Mouse (Mus musculus): ENCODE data around the gene Mmp27. TPM values are rescaled to one million over a fixed set of nuclear protein-coding genes. Genes with fewer than 3 reads are reported as not detected.

Mmp27 gene
- polyA plus RNA-seq, 1 experiment from 2014 or later, result not detected

Other genes starting within 250 kb of the Mmp27 start
- gene Mmp12, start 227.0 kb upstream of the Mmp27 start, polyA plus RNA-seq (2016; fragmentation: Nextera tagmentation; extraction: Ambion mirVana), result not detected in 2 replicates
- gene Mmp1b, start 183.3 kb upstream of the Mmp27 start, polyA plus RNA-seq (2016; fragmentation: Nextera tagmentation; extraction: Ambion mirVana), result not detected in 2 replicates
- not detected in 2 replicates for gene Mmp3, start 125.6 kb upstream of the Mmp27 start, polyA plus RNA-seq (2016; fragmentation: Nextera tagmentation; extraction: Ambion mirVana)
- gene Mmp10, start 69.0 kb upstream of the Mmp27 start, polyA plus RNA-seq (2016; fragmentation: Nextera tagmentation; extraction: Ambion mirVana), result not detected in 2 replicates
- gene Mmp8, start 12.9 kb upstream of the Mmp27 start, polyA plus RNA-seq (2016; fragmentation: Nextera tagmentation; extraction: Ambion mirVana), result not detected in 2 replicates
- gene Mmp20, start 56.8 kb downstream of the Mmp27 start, polyA plus RNA-seq (2016; fragmentation: Nextera tagmentation; extraction: Ambion mirVana), result not detected in 2 replicates
- not detected in 2 replicates for gene Mmp7, start 120.7 kb downstream of the Mmp27 start, polyA plus RNA-seq (2016; fragmentation: Nextera tagmentation; extraction: Ambion mirVana)
- gene Tmem123, start 192.6 kb downstream of the Mmp27 start, polyA plus RNA-seq (2016; fragmentation: Nextera tagmentation; extraction: Ambion mirVana), result 119 and 122 TPM in 2 replicates